Mouse (Mus musculus) heart, postnatal 0 days (tissue): ENCODE results near the gene Srpk2.

Source experiments
- CTCF ChIP-seq: IDR thresholded peaks from 2 replicates; pipeline ENCODE4 v1.5.1; 2016; ENCODE audit warnings: antibody characterized with exemption, control low read depth, low read depth
- EP300 ChIP-seq: IDR thresholded peaks from 2 replicates; pipeline ENCODE4 v1.6.1; 2016; ENCODE audit warnings: antibody characterized with exemption, low read depth

DNA sequence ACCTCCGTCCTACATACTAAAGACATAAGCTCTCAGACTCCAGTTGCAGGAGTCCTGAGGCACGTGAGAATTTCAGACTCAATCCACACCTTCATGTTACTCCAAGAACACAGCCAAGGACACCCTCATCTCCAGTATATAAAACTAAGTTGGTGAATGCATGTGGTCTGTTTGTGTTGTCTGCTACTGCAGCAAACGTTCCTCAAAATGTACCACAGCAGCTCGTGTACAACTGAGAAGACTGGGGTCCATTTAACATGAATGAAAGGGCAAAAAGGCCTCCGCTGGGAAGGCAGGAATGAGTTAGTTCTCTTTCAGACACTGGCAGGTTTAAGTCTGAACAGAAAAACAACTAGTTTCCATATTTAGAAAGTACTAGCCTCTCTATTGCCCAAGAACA lies 110.5 kb downstream of the Srpk2 start:
- TF ChIP-seq EP300 (no peak), CTCF (no peak)
